Mouse (Mus musculus) kidney, embryonic 16.5 days (tissue): Measurements from ENCODE around the gene Smg6. TPM values are rescaled to one million over a fixed set of nuclear protein-coding genes. Genes with fewer than 3 reads are reported as not detected.

Experiments used
- ATAC-seq: fragments of 200-750 bp; cut with Nextera tagmentation; 2 replicates; pipeline ENCODE4 v1.8.0; 2017; ENCODE audit warnings: moderate TSS enrichment; ENCODE audit not compliant: low FRiP score, low TSS enrichment
- H3K27ac ChIP-seq: fragments of 300-500 bp; sonication (generic); 2 replicates; pipeline ENCODE4 v1.5.1; 2014; ENCODE audit warnings: low read length
- H3K27me3 ChIP-seq: fragments of 300-500 bp; sonication (generic); 2 replicates; pipeline ENCODE4 v1.6.1; 2014; ENCODE audit warnings: low read length, control low read depth, mixed read lengths; ENCODE audit not compliant: insufficient read depth
- H3K36me3 ChIP-seq: fragments of 300-500 bp; sonication (generic); 2 replicates; pipeline ENCODE4 v1.6.1; 2014; ENCODE audit warnings: low read length, control low read depth, mixed read lengths; ENCODE audit not compliant: insufficient read depth
- H3K4me1 ChIP-seq: fragments of 300-500 bp; sonication (generic); 2 replicates; pipeline ENCODE4 v1.6.1; 2014; ENCODE audit warnings: low read length, control low read depth, mixed read lengths; ENCODE audit not compliant: insufficient read depth
- H3K4me2 ChIP-seq: fragments of 300-500 bp; sonication (generic); replicated peaks from 2 replicates; pipeline ENCODE4 v1.6.1; 2014; ENCODE audit warnings: low read depth, low read length
- H3K4me3 ChIP-seq: fragments of 300-500 bp; sonication (generic); 2 replicates; pipeline ENCODE4 v1.5.1; 2014; ENCODE audit warnings: mild to moderate bottlenecking, low read length
- H3K9ac ChIP-seq: fragments of 300-500 bp; sonication (generic); replicated peaks from 2 replicates; pipeline ENCODE4 v1.6.1; 2014; ENCODE audit warnings: low read length
- H3K9me3 ChIP-seq: fragments of 300-500 bp; sonication (generic); 2 replicates; pipeline ENCODE4 v1.6.1; 2016; ENCODE audit warnings: low read length, control low read depth
- WGBS: fragments of 180-500 bp; shearing (Covaris S2); extraction: QIAGEN DNeasy Blood & Tissue Kit; methylation state at CpG from one replicate; pipeline ENCODE4 v1.1.7; 2014; 5-methylcytosine and 5-hydroxymethylcytosine counted together
- polyA plus RNA-seq: library from polyadenylated mRNA; unstranded; fragments of >200 nt; fragmentation: Nextera tagmentation; extraction: Ambion mirVana; gene quantifications from 2 replicates; pipeline ENCODE4 v1.2.1, GENCODE M21; 2015

The Smg6 gene
- polyA plus RNA-seq, 1 experiment from 2014 or later = 17.9 TPM

- H3K4me2 ChIP-seq = peak within 1 kb of the TSS; percentile 95
- peak within 1 kb of the TSS; percentile 90 for H3K27ac ChIP-seq
- WGBS = under 1% methylated on average over 54 of the region's 54 CpGs
- H3K36me3 ChIP-seq = peaks cover 33% of the 10 kb centered on the region
- H3K9me3 ChIP-seq = no peaks in the 10 kb centered on the region
- peak within 1 kb of the TSS; percentile 88 for H3K9ac ChIP-seq
- no peaks in the 10 kb centered on the region for H3K27me3 ChIP-seq
- peaks cover 27% of the 10 kb centered on the region for H3K4me1 ChIP-seq
- H3K4me3 ChIP-seq = peak within 1 kb of the TSS; percentile 67
- ATAC-seq = peak; percentile 89
These were observed 27.7 kb upstream of the Smg6 start, which contains the start of gene Tsr1 for GRCm38 (mm10) chr11:74897678-74898516. TSS of gene Tsr1 (plus strand) at chr11:74898071.

DNA sequence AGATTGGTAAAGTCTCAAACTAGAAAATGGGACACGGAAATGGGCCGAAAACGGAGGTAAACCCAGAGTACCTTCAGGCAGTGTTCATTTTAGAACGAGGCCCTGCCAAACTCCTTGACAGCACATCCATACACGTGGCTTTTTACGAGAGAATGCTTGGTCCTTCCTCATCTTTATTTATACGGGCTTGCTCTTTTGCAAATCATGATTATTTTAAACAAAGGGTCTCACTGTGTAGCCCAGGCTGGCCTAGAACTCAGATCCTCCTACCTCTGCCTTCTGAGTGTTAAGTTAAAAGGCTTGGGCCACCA, 27.2 kb upstream of the Smg6 start:
- peak overlapping the region; percentile 95 for H3K4me2 ChIP-seq
- H3K27ac ChIP-seq = peak overlapping the region; percentile 90
- no peak for ATAC-seq
- H3K9me3 ChIP-seq = no peaks in the 10 kb centered on the region
- 0% methylated on average over 7 of the region's 7 CpGs for whole genome bisulfite sequencing
- H3K9ac ChIP-seq = peak overlapping the region; percentile 88
- H3K36me3 ChIP-seq = peaks cover 39% of the 10 kb centered on the region
- no peaks in the 10 kb centered on the region for H3K27me3 ChIP-seq
- H3K4me3 ChIP-seq = peak overlapping the region; percentile 67
- peaks cover 27% of the 10 kb centered on the region for H3K4me1 ChIP-seq

- Histone ChIP-seq H3K27ac (no peak overlapping the region), H3K4me1 (peaks cover 23% of the 10 kb centered on the region), H3K9me3 (no peaks in the 10 kb centered on the region), H3K27me3 (no peaks in the 10 kb centered on the region), H3K36me3 (peaks cover 61% of the 10 kb centered on the region), H3K4me3 (no peak overlapping the region), H3K9ac (no peak overlapping the region), H3K4me2 (no peak overlapping the region)
- ATAC-seq = no peak
- 86% methylated on average over 6 of the region's 6 CpGs for WGBS
These were observed 24.1 kb upstream of the Smg6 start for GRCm38 (mm10) chr11:74901555-74901954.

DNA sequence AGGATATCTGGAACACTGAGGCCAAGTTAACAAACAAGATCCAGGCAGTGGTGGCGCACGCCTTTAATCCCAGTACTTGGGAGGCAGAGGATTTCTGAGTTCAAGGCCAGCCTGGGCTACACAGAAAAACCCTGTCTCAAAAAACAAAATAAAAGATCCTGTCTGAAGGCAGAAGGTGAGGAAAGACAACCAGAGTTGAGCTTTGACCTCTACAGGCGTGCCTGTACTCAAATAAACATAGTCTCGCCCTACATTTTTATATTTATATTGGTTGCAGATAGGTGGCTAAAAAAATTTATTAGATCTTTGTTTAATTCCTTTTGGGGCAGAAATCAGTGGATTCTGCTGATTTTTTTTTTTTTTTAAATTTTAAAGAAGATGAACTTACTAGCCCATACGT, 23.2 kb upstream of the Smg6 start:
- Histone ChIP-seq H3K4me3 (no peak overlapping the region), H3K36me3 (peaks cover 70% of the 10 kb centered on the region)

DNA sequence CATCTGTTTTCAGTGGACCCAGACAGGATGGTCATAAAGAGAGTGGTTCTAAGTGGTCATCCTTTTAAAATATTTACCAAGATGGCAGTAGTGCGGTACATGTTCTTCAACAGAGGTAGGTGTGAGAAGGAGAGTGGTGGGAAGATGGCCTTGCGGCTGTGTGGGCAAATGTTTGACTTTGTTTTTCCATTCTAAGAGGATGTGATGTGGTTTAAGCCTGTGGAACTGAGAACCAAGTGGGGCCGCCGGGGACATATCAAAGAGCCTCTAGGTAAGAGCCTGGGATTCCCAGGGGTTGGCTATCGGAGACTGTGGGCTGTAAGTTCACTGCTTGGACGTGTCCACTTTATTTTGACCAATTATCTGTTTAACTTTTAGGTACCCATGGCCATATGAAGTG, 17.8 kb upstream of the Smg6 start:
- Histone ChIP-seq H3K4me2 (no peak overlapping the region), H3K9me3 (no peaks in the 10 kb centered on the region), H3K4me3 (no peak overlapping the region), H3K36me3 (peaks cover 60% of the 10 kb centered on the region), H3K27me3 (no peaks in the 10 kb centered on the region), H3K4me1 (no peaks in the 10 kb centered on the region), H3K9ac (no peak overlapping the region), H3K27ac (no peak overlapping the region)
- ATAC-seq = no peak
- whole genome bisulfite sequencing = 93% methylated on average over 6 of the region's 6 CpGs

More for the DNA sequence above, 23.2 kb upstream of the Smg6 start:
- WGBS = 86% methylated on average over 5 of the region's 5 CpGs
- no peak overlapping the region for H3K27ac ChIP-seq
- ATAC-seq = no peak
- H3K27me3 ChIP-seq = no peaks in the 10 kb centered on the region
- H3K9ac ChIP-seq = no peak overlapping the region
- H3K4me2 ChIP-seq = no peak overlapping the region
- H3K4me1 ChIP-seq = peaks cover 23% of the 10 kb centered on the region
- no peaks in the 10 kb centered on the region for H3K9me3 ChIP-seq

DNA sequence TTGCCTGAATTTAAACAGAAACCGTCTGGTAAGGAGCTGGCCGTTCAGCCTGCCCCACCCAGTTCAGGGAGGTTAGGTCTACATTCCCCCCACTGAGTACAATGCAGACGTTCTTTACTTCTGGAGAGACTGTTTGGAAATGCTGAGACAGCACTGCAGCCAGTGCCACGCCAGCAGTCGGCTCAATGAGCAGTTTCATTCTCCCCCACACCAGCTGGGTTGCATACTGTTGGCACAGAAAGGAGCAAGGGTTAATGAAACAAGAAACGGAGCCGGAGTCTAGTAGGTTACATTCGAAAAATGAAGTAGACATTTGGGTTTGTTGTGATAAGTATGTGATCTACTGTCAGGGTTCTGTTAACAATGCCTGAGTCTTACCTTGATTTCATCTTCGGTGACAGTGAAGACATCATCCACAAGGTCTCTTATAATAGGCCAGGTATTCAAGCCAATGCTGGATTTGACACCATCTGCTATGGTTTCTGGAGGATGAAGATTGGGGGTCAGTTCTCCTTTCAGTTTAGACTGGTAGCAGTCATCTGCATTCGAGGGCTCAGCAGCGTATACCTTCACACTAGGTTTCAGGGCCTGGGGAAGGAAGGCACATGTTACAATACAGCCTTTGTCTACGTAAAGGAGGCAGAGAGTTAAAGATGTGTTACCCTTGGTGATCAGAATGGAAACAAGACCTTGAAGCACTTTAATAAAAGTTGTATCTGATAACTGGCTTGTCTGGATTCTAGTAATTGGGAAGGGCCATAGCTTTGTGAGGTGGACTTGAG, 16.8 kb upstream of the Smg6 start:
- H3K4me3 ChIP-seq = no peak overlapping the region
- no peaks in the 10 kb centered on the region for H3K9me3 ChIP-seq
- 0 out of 2 replicates have a peak, but pooled peaks have one; percentile 12 for ATAC-seq
- 67% methylated on average over 12 of the region's 12 CpGs for WGBS
- H3K27me3 ChIP-seq = no peaks in the 10 kb centered on the region
- no peak overlapping the region for H3K4me2 ChIP-seq
- no peak overlapping the region for H3K9ac ChIP-seq
- H3K27ac ChIP-seq = no peak overlapping the region
- no peaks in the 10 kb centered on the region for H3K4me1 ChIP-seq
- H3K36me3 ChIP-seq = peaks cover 54% of the 10 kb centered on the region

DNA sequence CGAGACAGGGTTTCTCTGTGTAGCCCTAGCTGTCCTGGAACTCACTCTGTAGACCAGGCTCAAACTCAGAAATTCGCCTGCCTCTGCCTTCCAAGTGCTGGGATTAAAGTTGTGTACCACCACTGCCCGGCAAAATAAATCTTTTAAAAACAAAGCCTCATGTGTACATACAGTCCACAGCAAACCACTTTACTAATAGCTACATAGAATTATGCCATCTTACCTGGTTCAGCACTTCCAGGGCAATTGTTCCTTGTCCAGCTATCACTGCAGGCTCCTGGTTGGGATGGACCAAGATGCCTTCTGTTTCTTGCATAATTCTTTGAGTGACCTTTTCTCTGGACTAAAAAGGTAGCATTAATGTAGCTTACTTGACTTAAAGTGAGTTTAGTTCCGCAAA, 15.6 kb upstream of the Smg6 start:
- H3K4me2 ChIP-seq = no peak overlapping the region
- no peak for ATAC-seq
- H3K9ac ChIP-seq = no peak overlapping the region
- H3K4me1 ChIP-seq = no peaks in the 10 kb centered on the region
- WGBS = 92% methylated on average over 4 of the region's 4 CpGs
- H3K9me3 ChIP-seq = no peaks in the 10 kb centered on the region
- H3K36me3 ChIP-seq = peaks cover 47% of the 10 kb centered on the region
- no peak overlapping the region for H3K27ac ChIP-seq
- H3K27me3 ChIP-seq = no peaks in the 10 kb centered on the region
- no peak overlapping the region for H3K4me3 ChIP-seq

GRCm38 (mm10) chr11:74912492-74912891, 13.1 kb upstream of the Smg6 start:
- no peaks in the 10 kb centered on the region for H3K4me1 ChIP-seq
- no peak for ATAC-seq
- 83% methylated on average over 3 of the region's 3 CpGs for WGBS
- H3K36me3 ChIP-seq = peaks cover 22% of the 10 kb centered on the region
- H3K27me3 ChIP-seq = no peaks in the 10 kb centered on the region
- H3K9me3 ChIP-seq = no peaks in the 10 kb centered on the region
- no peak overlapping the region for H3K9ac ChIP-seq
- H3K27ac ChIP-seq = no peak overlapping the region
- no peak overlapping the region for H3K4me3 ChIP-seq
- no peak overlapping the region for H3K4me2 ChIP-seq

DNA sequence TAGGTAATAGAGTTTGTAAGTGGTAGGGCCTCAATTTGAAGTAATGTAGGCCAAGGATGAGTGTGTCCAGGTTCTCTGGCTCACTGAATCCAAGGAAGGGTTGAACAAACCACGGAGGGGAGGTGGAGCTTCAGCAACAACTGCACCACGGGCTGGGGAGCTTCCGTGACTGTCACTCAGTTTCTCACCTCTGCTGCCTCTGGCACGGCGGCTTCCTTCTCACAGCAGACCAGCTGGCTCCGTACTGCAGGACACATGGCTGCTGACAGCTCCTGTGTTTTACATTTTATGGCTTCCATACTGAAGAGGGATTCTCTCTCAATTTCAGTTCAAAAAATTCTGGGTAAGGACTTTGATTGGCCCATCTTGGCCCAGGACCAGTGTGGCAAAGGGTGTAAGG, 6.4 kb upstream of the Smg6 start:
- no peak overlapping the region for H3K4me3 ChIP-seq
- H3K27ac ChIP-seq = no peak overlapping the region
- no peak overlapping the region for H3K9ac ChIP-seq
- H3K36me3 ChIP-seq = peaks cover 15% of the 10 kb centered on the region
- no peaks in the 10 kb centered on the region for H3K9me3 ChIP-seq
- 46% methylated on average over 6 of the region's 6 CpGs for WGBS
- peaks cover 5% of the 10 kb centered on the region; the same call in 1 of the 2 replicates for H3K4me1 ChIP-seq
- no peaks in the 10 kb centered on the region for H3K27me3 ChIP-seq
- no peak for ATAC-seq
- H3K4me2 ChIP-seq = no peak overlapping the region

- peaks cover 3% of the 10 kb centered on the region for H3K36me3 ChIP-seq
- no peak for ATAC-seq
- no peak overlapping the region for H3K4me2 ChIP-seq
- peaks cover 27% of the 10 kb centered on the region for H3K4me1 ChIP-seq
- H3K9me3 ChIP-seq = no peaks in the 10 kb centered on the region
- H3K27me3 ChIP-seq = no peaks in the 10 kb centered on the region
- H3K9ac ChIP-seq = no peak overlapping the region
- H3K4me3 ChIP-seq = no peak overlapping the region
- H3K27ac ChIP-seq = no peak overlapping the region
- WGBS = 56% methylated on average over 4 of the region's 4 CpGs
These were observed 1.5 kb upstream of the Smg6 start for GRCm38 (mm10) chr11:74924149-74924548.
